Mouse (Mus musculus): ENCODE measurements at regions not wholly inside any gene's neighbourhood (a gene's known extent, or its start where the extent isn't known, plus 50 kb on each side); places are given as distances from the start of the nearest gene placed in this dataset.
"Not testable (repeated sequence)": the region's sequence is repeated elsewhere in the genome, so short reads cannot be mapped to it uniquely, and the experiment has no call there.

DNA sequence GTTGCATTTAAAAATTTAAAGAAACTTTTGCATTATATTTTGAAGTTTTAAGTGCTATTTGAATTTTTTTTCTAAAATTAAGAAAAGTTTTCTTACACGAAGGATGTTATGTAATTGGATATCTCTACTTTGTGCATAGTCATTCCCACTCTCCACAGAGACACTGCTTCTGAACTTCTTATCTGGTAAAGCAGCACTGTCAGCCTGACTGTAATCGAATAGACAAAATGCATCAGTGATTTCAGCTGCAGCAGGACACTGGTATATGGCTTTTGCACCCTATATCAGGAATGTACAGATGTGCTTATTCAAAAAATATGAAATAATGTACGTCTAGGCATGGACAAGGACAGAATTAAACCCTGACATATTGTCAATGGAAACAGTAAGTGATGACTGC lies 1020.6 kb upstream of the Gje1 start:
- Histone ChIP-seq H3K27ac (ENCODE audit: insufficient read depth, low read depth, low read length, poor library complexity, severe bottlenecking) (no peak overlapping the region), H3K36me3 (ENCODE audit: control insufficient read depth, insufficient read depth, low read length, poor library complexity, severe bottlenecking) (no peaks in the 10 kb centered on the region), H3K9me3 (ENCODE audit: control insufficient read depth, insufficient read depth, low read depth, low read length) (no peaks in the 10 kb centered on the region), H3K4me3 (ENCODE audit: insufficient read depth in 1 of 2, low read depth in 1 of 2, low read length in 2 of 2, poor library complexity in 1 of 2, severe bottlenecking in 1 of 2) (no peak overlapping the region), H3K9ac (ENCODE audit: insufficient read depth, low read depth, low read length, poor library complexity, severe bottlenecking) (no peak overlapping the region), H3K4me1 (ENCODE audit: control insufficient read depth in 2 of 2, insufficient read depth in 2 of 2, low read length in 2 of 2, poor library complexity in 1 of 2) (no peaks in the 10 kb centered on the region)
- DNase-seq (ENCODE audit: low read depth, low spot score), result no peak
- TF ChIP-seq ZNF384 (IDR thresholded peaks at IDR 0.05; ENCODE audit: low read depth, low read length) (no peak), CHD2 (IDR thresholded peaks at IDR 0.05; ENCODE audit: low read depth, low read length) (no peak), MAFK (IDR thresholded peaks at IDR 0.05; ENCODE audit: insufficient read depth, low read depth, low read length) (no peak), HCFC1 (IDR thresholded peaks at IDR 0.05; ENCODE audit: borderline replicate concordance, insufficient read depth, low read length) (no peak), ZC3H11A (IDR thresholded peaks at IDR 0.05; ENCODE audit: borderline replicate concordance, low read depth, low read length) (no peak)
- in situ Hi-C loops (cut with MboI; ENCODE audit: low sequenced_read_pairs in 2 of 2, unreplicated experiment in 2 of 2), result no loop called here

DNA sequence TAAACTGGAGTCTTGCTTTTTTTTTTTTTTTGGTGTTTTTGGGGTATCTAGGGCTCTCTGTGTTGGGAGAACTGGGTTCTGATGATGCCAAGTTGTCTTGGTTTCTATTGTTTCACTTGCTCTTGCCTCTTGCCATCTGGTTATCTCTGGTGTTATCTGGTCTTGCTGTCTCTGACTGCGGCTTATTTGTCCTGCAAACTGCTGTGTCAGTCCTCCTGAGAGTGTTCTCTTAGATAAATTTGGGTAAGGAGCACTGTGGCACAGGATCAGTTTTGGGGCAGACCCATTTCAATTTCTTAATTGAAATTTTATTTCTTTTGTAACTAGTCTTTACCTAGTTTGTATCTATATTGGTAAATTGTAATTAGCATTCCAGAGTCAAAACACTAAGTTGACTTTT lies 1013.3 kb upstream of the Gje1 start:
- no peaks in the 10 kb centered on the region for H3K4me1 ChIP-seq (ENCODE audit: control insufficient read depth in 2 of 2, insufficient read depth in 2 of 2, low read length in 2 of 2, poor library complexity in 1 of 2)
- DNase-seq (ENCODE audit: low read depth, low spot score), result no peak
- H3K9me3 ChIP-seq (ENCODE audit: control insufficient read depth, insufficient read depth, low read depth, low read length), result no peaks in the 10 kb centered on the region
- no peaks in the 10 kb centered on the region for H3K36me3 ChIP-seq (ENCODE audit: control insufficient read depth, insufficient read depth, low read length, poor library complexity, severe bottlenecking)
- in situ Hi-C loops (cut with MboI; ENCODE audit: low sequenced_read_pairs in 2 of 2, unreplicated experiment in 2 of 2), result no loop called here
- no peak overlapping the region for H3K4me3 ChIP-seq (ENCODE audit: insufficient read depth in 1 of 2, low read depth in 1 of 2, low read length in 2 of 2, poor library complexity in 1 of 2, severe bottlenecking in 1 of 2)
- TF ChIP-seq CHD2 (IDR thresholded peaks at IDR 0.05; ENCODE audit: low read depth, low read length), result no peak
- TF ChIP-seq ZC3H11A (IDR thresholded peaks at IDR 0.05; ENCODE audit: borderline replicate concordance, low read depth, low read length), result no peak
- TF ChIP-seq ZNF384 (IDR thresholded peaks at IDR 0.05; ENCODE audit: low read depth, low read length), result no peak
- no peak for TF ChIP-seq HCFC1 (IDR thresholded peaks at IDR 0.05; ENCODE audit: borderline replicate concordance, insufficient read depth, low read length)
- TF ChIP-seq MAFK (IDR thresholded peaks at IDR 0.05; ENCODE audit: insufficient read depth, low read depth, low read length), result no peak
- no peak overlapping the region for H3K9ac ChIP-seq (ENCODE audit: insufficient read depth, low read depth, low read length, poor library complexity, severe bottlenecking)
- H3K27ac ChIP-seq (ENCODE audit: insufficient read depth, low read depth, low read length, poor library complexity, severe bottlenecking), result no peak overlapping the region

DNA sequence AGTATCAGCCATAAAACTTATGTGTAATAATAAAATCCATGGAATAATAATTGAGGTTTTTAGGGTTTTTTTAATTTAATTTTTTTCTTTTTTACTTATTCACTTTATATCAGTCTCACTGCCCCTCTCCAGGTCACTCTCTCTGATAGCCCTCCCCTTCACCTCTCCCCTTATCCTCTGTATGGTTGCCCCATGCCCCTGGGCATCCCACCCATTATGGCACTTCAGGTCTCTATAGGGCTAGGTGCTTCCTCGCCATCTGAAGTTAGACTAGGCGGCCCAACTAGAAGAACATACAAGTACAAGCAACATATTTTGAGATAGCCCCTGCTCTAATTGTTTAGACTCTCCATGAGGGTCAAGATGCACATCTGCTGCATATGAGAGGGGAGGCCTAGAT lies 979.9 kb upstream of the Gje1 start:
- Histone ChIP-seq H3K4me1 (ENCODE audit: control insufficient read depth in 2 of 2, insufficient read depth in 2 of 2, low read length in 2 of 2, poor library complexity in 1 of 2) (no peaks in the 10 kb centered on the region), H3K36me3 (ENCODE audit: control insufficient read depth, insufficient read depth, low read length, poor library complexity, severe bottlenecking) (no peaks in the 10 kb centered on the region), H3K4me3 (ENCODE audit: insufficient read depth in 1 of 2, low read depth in 1 of 2, low read length in 2 of 2, poor library complexity in 1 of 2, severe bottlenecking in 1 of 2) (no peak overlapping the region), H3K27ac (ENCODE audit: insufficient read depth, low read depth, low read length, poor library complexity, severe bottlenecking) (no peak overlapping the region), H3K9me3 (ENCODE audit: control insufficient read depth, insufficient read depth, low read depth, low read length) (no peaks in the 10 kb centered on the region), H3K9ac (ENCODE audit: insufficient read depth, low read depth, low read length, poor library complexity, severe bottlenecking) (no peak overlapping the region)
- TF ChIP-seq CHD2 (IDR thresholded peaks at IDR 0.05; ENCODE audit: low read depth, low read length) (no peak), ZC3H11A (IDR thresholded peaks at IDR 0.05; ENCODE audit: borderline replicate concordance, low read depth, low read length) (no peak), MAFK (IDR thresholded peaks at IDR 0.05; ENCODE audit: insufficient read depth, low read depth, low read length) (no peak), HCFC1 (IDR thresholded peaks at IDR 0.05; ENCODE audit: borderline replicate concordance, insufficient read depth, low read length) (no peak), ZNF384 (IDR thresholded peaks at IDR 0.05; ENCODE audit: low read depth, low read length) (no peak)
- in situ Hi-C loops (cut with MboI; ENCODE audit: low sequenced_read_pairs in 2 of 2, unreplicated experiment in 2 of 2), result no loop called here
- no peak for DNase-seq (ENCODE audit: low read depth, low spot score)

DNA sequence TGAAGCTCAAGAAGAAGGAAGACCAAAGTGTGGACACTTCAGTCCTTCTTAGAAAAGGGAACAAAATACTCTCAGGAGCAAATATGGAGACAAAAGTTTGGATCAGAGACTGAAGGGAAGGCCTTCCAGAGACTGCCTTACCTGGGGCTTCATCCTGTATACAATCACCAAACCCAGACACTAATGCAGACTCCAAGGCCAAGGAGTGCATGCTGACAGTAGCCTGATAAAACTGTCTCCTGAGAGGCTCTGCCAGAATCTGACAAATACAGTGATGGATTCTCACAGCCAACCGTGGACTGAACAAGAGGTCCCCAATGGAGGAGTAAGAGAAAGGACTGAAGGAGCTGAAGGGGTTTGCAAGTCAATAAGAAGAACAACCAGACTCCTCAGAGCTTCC lies 979.0 kb upstream of the Gje1 start:
- DNase-seq (ENCODE audit: low read depth, low spot score), result no peak
- no peaks in the 10 kb centered on the region for H3K36me3 ChIP-seq (ENCODE audit: control insufficient read depth, insufficient read depth, low read length, poor library complexity, severe bottlenecking)
- H3K4me3 ChIP-seq (ENCODE audit: insufficient read depth in 1 of 2, low read depth in 1 of 2, low read length in 2 of 2, poor library complexity in 1 of 2, severe bottlenecking in 1 of 2), result no peak overlapping the region
- no peaks in the 10 kb centered on the region for H3K4me1 ChIP-seq (ENCODE audit: control insufficient read depth in 2 of 2, insufficient read depth in 2 of 2, low read length in 2 of 2, poor library complexity in 1 of 2)
- in situ Hi-C loops (cut with MboI; ENCODE audit: low sequenced_read_pairs in 2 of 2, unreplicated experiment in 2 of 2), result no loop called here
- TF ChIP-seq MAFK (IDR thresholded peaks at IDR 0.05; ENCODE audit: insufficient read depth, low read depth, low read length), result no peak
- no peak for TF ChIP-seq ZC3H11A (IDR thresholded peaks at IDR 0.05; ENCODE audit: borderline replicate concordance, low read depth, low read length)
- no peak for TF ChIP-seq ZNF384 (IDR thresholded peaks at IDR 0.05; ENCODE audit: low read depth, low read length)
- no peak for TF ChIP-seq HCFC1 (IDR thresholded peaks at IDR 0.05; ENCODE audit: borderline replicate concordance, insufficient read depth, low read length)
- no peak for TF ChIP-seq CHD2 (IDR thresholded peaks at IDR 0.05; ENCODE audit: low read depth, low read length)
- no peak overlapping the region for H3K9ac ChIP-seq (ENCODE audit: insufficient read depth, low read depth, low read length, poor library complexity, severe bottlenecking)
- no peak overlapping the region for H3K27ac ChIP-seq (ENCODE audit: insufficient read depth, low read depth, low read length, poor library complexity, severe bottlenecking)
- H3K9me3 ChIP-seq (ENCODE audit: control insufficient read depth, insufficient read depth, low read depth, low read length), result no peaks in the 10 kb centered on the region

DNA sequence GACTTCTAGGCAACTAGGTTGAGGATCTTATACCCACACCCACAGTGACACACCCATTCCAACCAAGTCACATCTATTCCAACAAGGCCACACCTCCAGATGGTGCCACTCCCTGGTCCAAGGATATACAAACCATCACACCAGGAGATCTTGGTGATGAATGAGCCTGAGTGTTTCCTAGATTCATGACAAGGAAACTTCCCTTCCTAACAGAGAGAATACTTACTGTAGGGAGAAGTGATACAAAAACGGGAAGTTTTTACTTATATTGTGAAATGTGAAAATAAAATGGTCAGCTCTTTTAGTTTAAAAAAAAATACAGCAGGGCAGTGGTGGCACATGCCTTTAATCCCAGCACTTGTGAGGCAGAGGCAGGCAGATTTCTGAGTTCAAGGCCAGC lies 953.6 kb upstream of the Gje1 start:
- H3K27ac ChIP-seq (ENCODE audit: insufficient read depth, low read depth, low read length, poor library complexity, severe bottlenecking); H3K9ac ChIP-seq (ENCODE audit: insufficient read depth, low read depth, low read length, poor library complexity, severe bottlenecking); in situ Hi-C loops (cut with MboI; ENCODE audit: low sequenced_read_pairs in 2 of 2, unreplicated experiment in 2 of 2); H3K4me3 ChIP-seq (ENCODE audit: insufficient read depth in 1 of 2, low read depth in 1 of 2, low read length in 2 of 2, poor library complexity in 1 of 2, severe bottlenecking in 1 of 2); H3K4me1 ChIP-seq (ENCODE audit: control insufficient read depth in 2 of 2, insufficient read depth in 2 of 2, low read length in 2 of 2, poor library complexity in 1 of 2); DNase-seq (ENCODE audit: low read depth, low spot score); H3K36me3 ChIP-seq (ENCODE audit: control insufficient read depth, insufficient read depth, low read length, poor library complexity, severe bottlenecking); H3K9me3 ChIP-seq (ENCODE audit: control insufficient read depth, insufficient read depth, low read depth, low read length): not testable (repeated sequence)

Measured in ES-E14 (cell line).